Mouse (Mus musculus): ENCODE results near the gene Snrpf.

- TF ChIP-seq CTCF (IDR thresholded peaks at IDR 0.05; ENCODE audit: insufficient read depth, low read length), result no peak
- TF ChIP-seq POLR2A (IDR thresholded peaks at IDR 0.05; ENCODE audit: borderline replicate concordance, extremely low read depth, low read depth, low read length), result no peak
Observed at GRCm38 (mm10) chr10:93567066-93567465, 22.4 kb downstream of the Snrpf start.
